Mouse (Mus musculus): ENCODE measurements around the gene Aifm1. TPM values are rescaled to one million over a fixed set of nuclear protein-coding genes. Genes with fewer than 3 reads are reported as not detected.

Aifm1 gene
- polyA plus RNA-seq, 1 experiment from 2014 or later, result 73.7 TPM

- H3K27ac ChIP-seq, result no peak overlapping the region
- no peak overlapping the region for H3K9ac ChIP-seq
- no peaks in the 10 kb centered on the region for H3K9me3 ChIP-seq
- H3K27me3 ChIP-seq, result no peaks in the 10 kb centered on the region
- no peak overlapping the region for H3K4me3 ChIP-seq
- peaks cover 13% of the 10 kb centered on the region; the same call in 1 of the 2 replicates for H3K4me1 ChIP-seq
- no peak overlapping the region for H3K4me2 ChIP-seq (replicated peaks)
- H3K36me3 ChIP-seq, result no peaks in the 10 kb centered on the region
- WGBS, result 83% methylated on average over 1 of the region's 1 CpGs
- no peak for ATAC-seq (ENCODE audit: low FRiP score, low read depth)
Observed at GRCm38 (mm10) chrX:48434251-48434650, 79.1 kb downstream of the Aifm1 start.

GRCm38 (mm10) chrX:48433527-48433899, 79.8 kb downstream of the Aifm1 start:
- Histone ChIP-seq H3K4me3 (no peak overlapping the region), H3K36me3 (no peaks in the 10 kb centered on the region), H3K9ac (no peak overlapping the region), H3K9me3 (no peaks in the 10 kb centered on the region), H3K27ac (no peak overlapping the region), H3K4me1 (peaks cover 9% of the 10 kb centered on the region; the same call in 1 of the 2 replicates), H3K27me3 (no peaks in the 10 kb centered on the region), H3K4me2 (replicated peaks) (no peak overlapping the region)
- WGBS, result 37% methylated on average over 6 of the region's 6 CpGs
- no peak for ATAC-seq (ENCODE audit: low FRiP score, low read depth)

GRCm38 (mm10) chrX:48432599-48433526, 80.5 kb downstream of the Aifm1 start:
- no peaks in the 10 kb centered on the region for H3K36me3 ChIP-seq
- no peak for ATAC-seq (ENCODE audit: low FRiP score, low read depth)
- H3K4me3 ChIP-seq, result no peak overlapping the region
- no peaks in the 10 kb centered on the region for H3K9me3 ChIP-seq
- H3K4me1 ChIP-seq, result peaks cover 9% of the 10 kb centered on the region; the same call in 1 of the 2 replicates
- H3K9ac ChIP-seq, result no peak overlapping the region
- H3K27me3 ChIP-seq, result no peaks in the 10 kb centered on the region
- no peak overlapping the region for H3K4me2 ChIP-seq (replicated peaks)
- 60% methylated on average over 15 of the region's 15 CpGs for WGBS
- no peak overlapping the region for H3K27ac ChIP-seq

GRCm38 (mm10) chrX:48429538-48429937, 83.8 kb downstream of the Aifm1 start:
- Histone ChIP-seq H3K36me3 (no peaks in the 10 kb centered on the region), H3K4me2 (replicated peaks) (no peak overlapping the region), H3K27ac (no peak overlapping the region), H3K27me3 (no peaks in the 10 kb centered on the region), H3K9me3 (no peaks in the 10 kb centered on the region), H3K4me3 (no peak overlapping the region), H3K4me1 (peaks cover 13% of the 10 kb centered on the region; the same call in 1 of the 2 replicates), H3K9ac (no peak overlapping the region)
- 34% methylated on average over 6 of the region's 6 CpGs for WGBS
- ATAC-seq (ENCODE audit: low FRiP score, low read depth), result no peak

- no peaks in the 10 kb centered on the region for H3K36me3 ChIP-seq
- no peaks in the 10 kb centered on the region for H3K9me3 ChIP-seq
- H3K9ac ChIP-seq, result no peak overlapping the region
- no peak overlapping the region for H3K4me3 ChIP-seq
- H3K27ac ChIP-seq, result no peak overlapping the region
- H3K4me2 ChIP-seq (replicated peaks), result no peak overlapping the region
- H3K4me1 ChIP-seq, result peaks cover 13% of the 10 kb centered on the region; the same call in 1 of the 2 replicates
- no peak for ATAC-seq (ENCODE audit: low FRiP score, low read depth)
- no peaks in the 10 kb centered on the region for H3K27me3 ChIP-seq
Observed at GRCm38 (mm10) chrX:48429100-48429499, 84.3 kb downstream of the Aifm1 start.

- Histone ChIP-seq H3K4me3 (no peak overlapping the region), H3K9ac (no peak overlapping the region), H3K27me3 (no peaks in the 10 kb centered on the region), H3K4me1 (peaks cover 13% of the 10 kb centered on the region; the same call in 1 of the 2 replicates), H3K9me3 (no peaks in the 10 kb centered on the region), H3K4me2 (replicated peaks) (no peak overlapping the region), H3K36me3 (no peaks in the 10 kb centered on the region), H3K27ac (no peak overlapping the region)
- ATAC-seq (ENCODE audit: low FRiP score, low read depth), result no peak
- 88% methylated on average over 8 of the region's 8 CpGs for WGBS
Observed at GRCm38 (mm10) chrX:48428642-48429041, 84.7 kb downstream of the Aifm1 start.

GRCm38 (mm10) chrX:48428241-48428640, 85.1 kb downstream of the Aifm1 start:
- H3K36me3 ChIP-seq, result no peaks in the 10 kb centered on the region
- WGBS, result 78% methylated on average over 6 of the region's 6 CpGs
- no peaks in the 10 kb centered on the region for H3K27me3 ChIP-seq
- H3K9ac ChIP-seq, result no peak overlapping the region
- H3K27ac ChIP-seq, result no peak overlapping the region
- ATAC-seq (ENCODE audit: low FRiP score, low read depth), result no peak
- H3K9me3 ChIP-seq, result no peaks in the 10 kb centered on the region
- H3K4me3 ChIP-seq, result no peak overlapping the region
- peaks cover 9% of the 10 kb centered on the region; the same call in 1 of the 2 replicates for H3K4me1 ChIP-seq
- H3K4me2 ChIP-seq (replicated peaks), result no peak overlapping the region

GRCm38 (mm10) chrX:48425280-48425679, 88.1 kb downstream of the Aifm1 start:
- no peak for ATAC-seq (ENCODE audit: low FRiP score, low read depth)
- Histone ChIP-seq H3K27me3 (no peaks in the 10 kb centered on the region), H3K4me2 (replicated peaks) (no peak overlapping the region), H3K36me3 (no peaks in the 10 kb centered on the region), H3K27ac (no peak overlapping the region), H3K4me1 (0 out of 2 replicates have a peak, but pooled peaks cover 5% of the 10 kb centered on the region), H3K9me3 (no peaks in the 10 kb centered on the region), H3K9ac (no peak overlapping the region), H3K4me3 (no peak overlapping the region)
- WGBS, result 62% methylated on average over 7 of the region's 7 CpGs

Other genes with a start within 250 kb of the Aifm1 start
- gene Bcorl1, start 172.2 kb downstream of the Aifm1 start, polyA plus RNA-seq (2015; fragmentation: Nextera tagmentation; extraction: Ambion mirVana), result 6.8 and 6.9 TPM in 2 replicates
- 4.1 and 4.9 TPM in 2 replicates for gene Elf4, start 50.4 kb downstream of the Aifm1 start, polyA plus RNA-seq (2015; fragmentation: Nextera tagmentation; extraction: Ambion mirVana)
- 5.9 and 6.9 TPM in 2 replicates for gene Rab33a, start 5.7 kb upstream of the Aifm1 start, polyA plus RNA-seq (2015; fragmentation: Nextera tagmentation; extraction: Ambion mirVana)
- gene Zfp280c, start 80.9 kb upstream of the Aifm1 start, polyA plus RNA-seq (2015; fragmentation: Nextera tagmentation; extraction: Ambion mirVana), result 14.8 and 15.6 TPM in 2 replicates
- gene Slc25a14, start 109.8 kb upstream of the Aifm1 start, polyA plus RNA-seq (2015; fragmentation: Nextera tagmentation; extraction: Ambion mirVana), result 16.9 and 17.3 TPM in 2 replicates
- not detected in 2 replicates for gene Gpr119, start 160.9 kb upstream of the Aifm1 start, polyA plus RNA-seq (2015; fragmentation: Nextera tagmentation; extraction: Ambion mirVana)
- 27.9 and 29.1 TPM in 2 replicates for gene Rbmx2, start 181.4 kb upstream of the Aifm1 start, polyA plus RNA-seq (2015; fragmentation: Nextera tagmentation; extraction: Ambion mirVana)

Data from limb, embryonic 13.5 days (tissue).